Mouse (Mus musculus): Measurements from ENCODE around the gene Zfp526. TPM values are rescaled to one million over a fixed set of nuclear protein-coding genes. Genes with fewer than 3 reads are reported as not detected.

Zfp526 gene
- total RNA-seq, 2 experiments from 2014 or later, result 10.6 to 11.3 TPM

- no peak for DNase-seq (ENCODE audit: low spot score in 2 of 2)
Observed at GRCm38 (mm10) chr7:25206094-25206830, 15.0 kb upstream of the Zfp526 start.

GRCm38 (mm10) chr7:25209161-25209622, 12.0 kb upstream of the Zfp526 start:
- DNase-seq (ENCODE audit: low spot score in 2 of 2), result no peak

- DNase-seq (ENCODE audit: low spot score in 2 of 2), result peak in 1 of 2 experiments; percentile 34
Observed at GRCm38 (mm10) chr7:25210482-25210881, 10.7 kb upstream of the Zfp526 start.

- DNase-seq (ENCODE audit: low spot score in 2 of 2), result no peak
Observed at GRCm38 (mm10) chr7:25213099-25213498, 8.1 kb upstream of the Zfp526 start.

- no peak for DNase-seq (ENCODE audit: low spot score in 2 of 2)
Observed at GRCm38 (mm10) chr7:25214172-25214571, 7.1 kb upstream of the Zfp526 start.

GRCm38 (mm10) chr7:25217653-25218395, 3.4 kb upstream of the Zfp526 start:
- DNase-seq (ENCODE audit: low spot score in 2 of 2), result no peak

- DNase-seq (ENCODE audit: low spot score in 2 of 2), result peak in 1 of 2 experiments; percentile 52
Observed at GRCm38 (mm10) chr7:25218705-25219415, 2.4 kb upstream of the Zfp526 start.

- DNase-seq (ENCODE audit: low spot score in 2 of 2), result no peak
Observed at GRCm38 (mm10) chr7:25219416-25219750, 1.8 kb upstream of the Zfp526 start.

- peak; percentile 74 to 90 for DNase-seq (ENCODE audit: low spot score in 2 of 2)
Observed at GRCm38 (mm10) chr7:25219756-25220456, 1.3 kb upstream of the Zfp526 start.

- no peak for DNase-seq (ENCODE audit: low spot score in 2 of 2)
Observed at GRCm38 (mm10) chr7:25220457-25221101, 646 bp upstream of the Zfp526 start, which contains the start of gene Dedd2. Gene Dedd2 (minus strand): TSS chr7:25220615.

GRCm38 (mm10) chr7:25222275-25222967, 1.2 kb downstream of the Zfp526 start:
- DNase-seq (ENCODE audit: low spot score in 2 of 2), result no peak

GRCm38 (mm10) chr7:25227523-25228300, 6.5 kb downstream of the Zfp526 start:
- DNase-seq (ENCODE audit: low spot score in 2 of 2), result no peak

- no peak for DNase-seq (ENCODE audit: low spot score in 2 of 2)
Observed at GRCm38 (mm10) chr7:25230690-25231285, 9.6 kb downstream of the Zfp526 start.

- DNase-seq (ENCODE audit: low spot score in 2 of 2), result no peak
Observed at GRCm38 (mm10) chr7:25232101-25232648, 10.9 kb downstream of the Zfp526 start.

- DNase-seq (ENCODE audit: low spot score in 2 of 2), result no peak
Observed at GRCm38 (mm10) chr7:25233061-25233460, 11.8 kb downstream of the Zfp526 start.

- no peak for DNase-seq (ENCODE audit: low spot score in 2 of 2)
Observed at GRCm38 (mm10) chr7:25235526-25235925, 14.3 kb downstream of the Zfp526 start.

- DNase-seq (ENCODE audit: low spot score in 2 of 2), result peak; percentile 93 to 98
Observed at GRCm38 (mm10) chr7:25237249-25238014, 16.2 kb downstream of the Zfp526 start, which contains the start of gene Gsk3a. Gene Gsk3a (minus strand): TSS chr7:25237851.

Data from gastrocnemius, postnatal 4 days (tissue).